Mouse (Mus musculus): Measurements from ENCODE around the gene Retsat.

Retsat gene

DNA sequence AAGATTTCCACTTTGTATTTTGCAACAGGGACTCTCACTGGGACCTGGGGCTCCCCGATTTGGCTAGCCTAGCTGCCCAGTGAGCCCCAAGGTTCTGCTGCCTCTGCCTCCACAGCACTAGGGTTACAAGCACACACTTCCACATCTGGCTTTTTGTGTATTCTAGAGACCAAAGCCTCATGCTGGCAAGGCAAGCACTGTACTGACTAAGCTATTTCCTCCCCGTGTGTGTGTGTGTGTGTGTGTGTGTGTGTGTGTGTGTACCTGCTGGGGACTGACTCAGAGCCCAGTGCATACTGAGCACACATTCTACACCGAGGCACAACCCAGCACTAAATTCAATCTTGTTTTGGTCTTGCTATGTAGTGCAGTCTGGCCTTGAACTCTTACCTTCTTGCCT, 11.6 kb upstream of the Retsat start:
- DNase-seq (ENCODE audit: inconsistent age in 2 of 2, low spot score in 1 of 2): peak; percentile 43 to 71

DNA sequence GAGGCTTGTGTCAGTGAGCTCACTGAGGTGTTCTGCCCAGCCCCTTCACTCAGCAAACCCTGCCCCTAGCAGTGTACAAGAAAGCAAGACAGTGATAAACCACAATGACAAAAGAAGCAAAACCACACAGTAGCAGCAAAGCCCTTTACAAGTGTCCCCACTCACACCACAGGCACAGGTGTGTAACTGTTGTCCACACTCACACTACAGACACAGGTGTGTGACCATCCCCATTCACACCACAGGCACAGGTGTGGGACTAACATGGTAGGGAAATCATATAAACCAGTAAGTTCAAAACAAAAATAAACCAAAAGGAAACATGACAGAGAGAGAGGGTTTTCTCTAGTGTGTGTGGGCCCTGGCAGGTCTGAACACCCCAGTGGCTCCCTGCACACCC, 10.0 kb upstream of the Retsat start:
- DNase-seq (ENCODE audit: inconsistent age in 2 of 2, low spot score in 1 of 2): no peak

DNA sequence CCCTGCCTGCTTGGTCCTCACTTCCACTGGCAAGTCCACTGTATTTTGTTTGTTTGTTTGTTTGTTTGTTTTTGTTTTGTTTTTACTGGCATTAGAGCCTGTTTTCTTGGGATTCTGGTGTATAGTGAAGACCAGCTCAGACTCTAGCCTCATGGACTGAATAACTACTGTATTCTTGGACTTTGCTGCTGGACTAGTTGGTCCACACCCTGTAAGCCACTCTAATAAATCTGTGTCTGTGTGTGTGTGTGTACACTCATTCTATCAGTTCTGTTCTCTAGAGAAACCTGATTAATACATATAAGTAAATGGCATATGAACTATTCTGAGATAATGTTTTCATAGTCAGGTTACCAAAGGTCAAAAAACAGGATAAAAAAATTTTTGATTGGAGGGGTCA, 8.2 kb upstream of the Retsat start:
- no peak for DNase-seq (ENCODE audit: inconsistent age in 2 of 2, low spot score in 1 of 2)

DNA sequence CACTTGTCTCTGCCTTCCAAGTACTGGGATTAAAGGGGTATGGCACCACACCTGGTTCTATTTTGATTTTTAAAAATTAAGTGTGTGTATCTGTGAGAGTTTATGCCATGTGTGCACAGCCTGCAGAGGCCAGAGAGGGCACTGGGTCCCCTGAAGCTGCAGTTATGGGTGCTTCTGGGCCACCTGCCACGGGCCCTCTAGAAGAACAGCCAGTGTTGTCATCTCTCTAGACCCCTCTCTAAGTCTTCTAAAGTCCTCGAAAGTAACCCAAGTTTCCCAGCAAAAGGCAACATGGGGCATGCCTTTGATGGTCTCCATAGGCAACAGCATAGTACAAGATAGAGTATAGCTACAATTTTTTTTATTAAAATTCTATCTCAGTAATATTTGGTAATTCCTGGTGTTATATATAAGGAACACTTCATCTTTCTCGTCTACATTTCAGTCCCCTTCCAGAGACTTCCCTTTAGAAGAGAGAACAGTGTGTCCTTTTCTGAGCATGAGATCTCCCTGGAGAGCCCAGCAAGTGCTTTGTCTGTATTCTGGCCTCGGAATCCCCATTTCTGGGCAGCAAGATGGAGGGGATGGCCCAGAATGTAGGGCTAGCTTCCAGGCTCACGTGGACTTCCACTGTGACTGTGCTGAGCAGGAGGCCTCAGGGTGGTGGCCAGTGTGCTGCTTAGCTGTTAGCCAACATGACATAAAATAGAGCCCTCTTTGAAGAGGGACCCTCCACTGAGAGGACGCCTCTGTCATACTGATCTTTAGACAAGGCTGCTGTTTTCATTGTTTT, 5.1 kb upstream of the Retsat start:
- DNase-seq (ENCODE audit: inconsistent age in 2 of 2, low spot score in 1 of 2): no peak

DNA sequence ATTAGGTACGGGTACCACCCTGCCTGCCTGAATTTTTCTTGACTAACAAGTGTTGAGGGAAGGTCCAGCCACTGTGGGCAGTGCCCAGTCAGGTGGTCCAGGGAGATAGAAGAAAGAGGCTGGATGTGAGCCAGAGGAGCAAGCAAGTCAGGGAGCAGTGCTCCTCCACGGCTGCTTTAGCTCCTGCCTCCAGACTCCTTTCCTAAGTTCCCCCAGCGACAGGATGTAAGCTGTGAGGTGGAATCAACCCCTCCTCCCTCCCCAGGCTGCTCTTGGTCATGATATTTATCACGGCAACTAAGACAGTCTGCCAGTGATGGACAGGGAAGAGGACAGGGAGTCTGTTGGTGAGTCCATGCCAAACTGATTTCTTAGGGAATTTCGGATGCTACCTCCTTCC, 4.4 kb upstream of the Retsat start:
- DNase-seq (ENCODE audit: inconsistent age in 2 of 2, low spot score in 1 of 2): no peak

DNA sequence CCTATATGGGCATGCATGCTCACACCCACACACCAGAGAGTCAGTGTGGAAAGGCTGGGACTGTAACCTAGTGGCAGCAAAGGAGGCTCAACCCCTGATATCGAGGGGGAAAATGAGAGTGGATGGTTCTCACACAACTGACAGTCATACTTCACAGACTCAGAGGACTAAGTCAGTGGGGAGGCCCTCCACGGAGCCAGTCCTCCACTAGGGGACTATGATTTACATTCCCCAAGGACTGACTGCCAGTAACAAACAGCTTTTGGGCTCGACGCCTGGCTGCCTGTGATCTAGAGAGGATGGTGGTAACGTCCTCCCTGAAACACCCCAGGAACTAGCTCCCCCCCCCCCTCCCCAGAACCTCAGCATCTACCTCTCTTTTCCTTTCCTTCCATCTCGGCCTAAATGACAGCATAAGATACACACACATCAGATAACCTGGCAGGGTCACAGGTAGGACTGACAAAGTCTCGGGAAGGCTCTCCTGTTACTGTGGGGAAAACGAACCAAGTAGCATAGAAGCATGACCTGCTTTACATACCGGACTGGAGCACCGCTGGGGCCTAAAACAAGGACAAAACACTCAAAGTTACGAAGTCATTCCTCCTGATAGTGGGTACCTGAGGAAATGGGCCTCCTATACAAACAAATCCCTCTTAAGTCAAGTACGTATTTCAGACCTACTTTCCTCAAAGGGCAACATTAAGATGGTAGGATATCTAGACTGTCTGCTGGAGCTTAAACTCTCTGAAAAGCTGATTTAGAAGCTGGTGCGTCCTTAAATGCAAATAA, 996 bp upstream of the Retsat start:
- DNase-seq (ENCODE audit: inconsistent age in 2 of 2, low spot score in 1 of 2): peak in 1 of 2 experiments; percentile 69

DNA sequence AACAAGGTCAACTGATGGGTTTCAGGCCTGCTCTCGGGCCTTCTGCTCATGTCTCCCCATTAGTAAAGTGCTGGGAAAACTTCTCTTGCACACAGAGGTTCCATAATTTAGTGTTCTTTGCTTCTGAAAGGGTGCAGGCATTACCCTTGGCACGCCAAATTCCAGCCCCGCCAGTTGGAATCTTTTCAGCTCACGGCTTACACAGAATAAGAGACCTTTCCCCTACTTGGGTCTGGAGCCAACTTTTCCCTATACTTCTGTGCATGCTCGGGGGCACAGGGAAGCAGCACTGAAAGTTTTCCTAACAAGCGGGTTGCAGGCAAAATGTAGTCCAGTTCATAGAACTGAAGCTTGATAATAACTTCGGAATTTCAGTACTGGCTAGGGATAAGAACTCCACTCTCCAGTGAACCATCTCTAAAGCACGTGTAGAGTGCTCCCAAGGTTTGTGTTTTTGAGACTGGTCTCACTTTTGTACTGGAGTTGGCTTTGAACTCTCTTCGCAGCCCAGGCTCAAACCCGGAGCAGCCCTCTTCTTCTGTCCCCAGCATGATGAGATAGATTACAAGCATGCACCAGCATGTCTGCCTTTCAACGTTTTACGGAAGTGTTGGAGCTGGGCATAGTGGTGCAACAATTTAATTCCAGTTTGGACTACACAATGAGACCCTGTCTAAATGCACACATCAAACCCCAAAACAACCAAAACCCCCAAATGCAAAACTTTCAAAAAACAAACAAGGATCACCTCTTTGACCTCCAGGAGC, 699 bp downstream of the Retsat start:
- no peak for DNase-seq (ENCODE audit: inconsistent age in 2 of 2, low spot score in 1 of 2)

DNA sequence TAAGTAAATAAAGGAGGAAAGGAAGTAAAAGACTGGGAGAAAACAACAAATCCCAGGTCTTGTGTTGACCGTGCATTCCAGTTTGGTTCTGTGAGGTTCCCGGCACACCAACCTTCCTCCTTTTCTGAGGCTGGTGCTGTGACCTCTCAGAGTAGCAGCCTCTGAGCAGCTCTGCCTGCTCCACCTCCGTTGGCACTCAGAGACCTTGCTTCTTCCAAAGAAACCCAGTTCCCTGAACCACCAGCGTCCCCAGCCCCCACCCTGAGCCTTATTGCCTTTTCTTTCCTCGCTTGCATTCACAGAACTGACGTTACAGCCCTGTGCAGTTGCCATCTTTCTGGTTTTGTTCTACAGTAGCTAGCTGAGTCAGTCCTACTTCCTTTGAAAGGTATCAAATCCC, 1.9 kb downstream of the Retsat start:
- DNase-seq (ENCODE audit: inconsistent age in 2 of 2, low spot score in 1 of 2): peak in 1 of 2 experiments; percentile 76

DNA sequence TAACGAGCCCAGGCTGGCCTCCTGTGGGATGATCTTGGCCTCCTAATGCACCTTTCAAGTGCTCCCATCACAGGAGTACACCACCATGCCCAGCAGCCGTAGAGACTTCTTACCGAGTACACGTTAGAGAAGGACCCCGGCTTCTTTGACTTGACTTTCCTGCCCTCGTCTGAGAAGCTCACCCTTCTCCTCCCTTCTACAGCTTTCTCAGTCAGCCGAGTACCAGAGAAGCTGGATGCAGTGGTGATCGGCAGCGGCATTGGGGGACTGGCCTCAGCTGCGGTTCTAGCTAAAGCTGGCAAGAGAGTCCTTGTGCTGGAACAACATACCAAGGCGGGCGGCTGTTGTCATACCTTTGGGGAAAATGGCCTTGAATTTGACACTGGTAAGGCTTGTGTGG, 2.5 kb downstream of the Retsat start:
- DNase-seq (ENCODE audit: inconsistent age in 2 of 2, low spot score in 1 of 2): peak; percentile 51 to 69

DNA sequence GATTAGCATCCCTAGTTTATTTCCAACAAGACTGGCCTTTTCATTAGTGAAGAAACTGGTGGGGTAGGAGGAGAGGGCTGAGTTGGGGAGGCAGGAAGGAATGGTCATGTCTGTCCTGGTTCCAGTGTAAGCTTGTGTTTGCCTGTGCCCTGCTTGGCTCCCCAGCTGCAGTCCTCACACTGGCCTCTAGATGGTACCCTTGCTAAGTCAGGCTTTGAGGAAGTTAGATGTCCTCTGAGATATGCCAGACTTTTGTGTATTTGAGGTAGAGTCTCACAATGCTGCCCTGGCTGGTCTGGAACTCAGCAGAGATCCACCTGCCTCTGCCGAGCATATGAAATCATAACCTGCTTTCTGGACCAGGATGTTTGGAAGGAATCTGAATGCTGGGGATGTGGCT, 3.5 kb downstream of the Retsat start:
- peak; percentile 85 to 96 for DNase-seq (ENCODE audit: inconsistent age in 2 of 2, low spot score in 1 of 2)

DNA sequence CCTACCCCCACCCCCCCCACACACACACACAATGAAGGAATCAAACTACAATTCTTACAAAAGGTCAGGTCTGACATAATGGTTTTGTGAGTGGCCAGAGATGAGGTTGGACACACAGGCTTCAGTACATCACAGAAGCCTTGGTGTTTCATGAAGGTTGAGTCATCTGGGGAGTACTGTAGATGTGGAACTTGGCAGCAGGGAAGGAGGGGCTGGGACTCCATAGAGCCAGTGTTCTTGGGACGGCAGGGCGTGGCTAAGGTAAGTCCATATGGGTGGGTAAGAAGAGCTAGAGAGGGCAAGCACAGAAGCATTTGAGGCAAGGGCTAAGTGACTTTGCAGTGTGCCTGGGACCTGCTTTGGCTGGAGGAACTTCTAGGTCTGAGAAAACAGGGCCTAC, 5.8 kb downstream of the Retsat start:
- peak; percentile 59 to 64 for DNase-seq (ENCODE audit: inconsistent age in 2 of 2, low spot score in 1 of 2)

DNA sequence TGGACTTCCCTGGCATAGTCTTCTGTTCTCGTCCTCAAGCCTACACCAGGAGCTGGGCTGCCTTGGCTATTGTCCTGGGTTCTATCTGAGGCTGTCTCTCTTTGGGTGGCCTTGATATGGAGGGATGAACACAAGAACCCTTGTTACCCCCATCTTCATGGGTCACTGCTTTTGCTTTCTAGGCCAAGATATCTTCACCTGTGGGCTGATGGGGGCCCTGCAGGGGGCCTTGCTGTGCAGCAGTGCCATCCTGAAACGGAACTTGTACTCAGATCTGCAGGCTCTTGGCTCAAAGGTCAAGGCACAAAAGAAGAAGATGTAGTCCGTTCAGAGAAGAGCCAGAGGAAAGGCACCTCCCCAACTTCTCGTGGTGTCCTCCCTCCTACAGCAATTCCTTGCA, 8.8 kb downstream of the Retsat start:
- peak in 1 of 2 experiments; percentile 28 for DNase-seq (ENCODE audit: inconsistent age in 2 of 2, low spot score in 1 of 2)

DNA sequence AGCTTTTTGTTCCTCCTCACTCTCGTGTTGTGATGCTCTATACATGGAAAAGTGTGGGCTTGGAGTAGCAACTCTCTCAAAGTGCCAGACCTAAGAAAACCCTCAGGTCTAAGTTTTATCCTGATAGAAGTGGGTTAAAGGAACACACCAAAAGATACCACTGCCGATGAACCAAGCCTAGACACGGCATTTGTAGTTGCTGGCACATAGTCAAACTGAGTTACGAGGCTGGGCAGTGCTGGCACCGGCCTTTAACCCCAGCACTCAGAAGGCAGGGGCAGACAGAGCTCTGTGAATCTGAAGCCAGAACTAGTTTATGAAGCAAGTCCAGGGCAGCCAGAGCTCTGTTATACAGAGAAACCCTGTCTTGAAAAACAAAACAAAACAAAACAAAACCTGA, 9.4 kb downstream of the Retsat start:
- DNase-seq (ENCODE audit: inconsistent age in 2 of 2, low spot score in 1 of 2): peak in 1 of 2 experiments; percentile 58

DNA sequence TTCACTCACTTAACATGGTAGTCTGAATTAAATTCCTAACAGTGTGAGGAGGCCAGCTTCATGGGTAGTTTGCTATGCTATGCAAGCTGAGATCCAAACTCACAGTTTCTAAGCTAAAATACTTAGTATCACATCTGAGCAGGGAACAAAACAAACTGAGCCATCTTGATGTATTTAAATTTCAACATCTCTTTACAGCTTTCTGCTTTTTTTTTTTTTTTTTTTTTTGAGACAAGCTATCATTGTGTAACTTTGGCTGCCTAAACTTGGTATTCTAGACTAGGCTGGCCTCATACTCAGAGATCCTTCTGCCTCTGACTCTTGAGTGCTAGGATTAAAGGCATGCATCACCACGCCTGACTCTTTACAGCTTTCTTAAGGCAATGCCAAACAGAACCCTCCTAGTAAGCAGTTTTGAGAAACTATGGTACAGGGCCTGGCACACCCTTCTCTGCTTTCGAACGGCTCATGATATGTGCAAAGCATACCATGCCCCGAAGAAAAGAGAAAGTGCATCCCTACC, 10.4 kb downstream of the Retsat start:
- DNase-seq (ENCODE audit: inconsistent age in 2 of 2, low spot score in 1 of 2): no peak

DNA sequence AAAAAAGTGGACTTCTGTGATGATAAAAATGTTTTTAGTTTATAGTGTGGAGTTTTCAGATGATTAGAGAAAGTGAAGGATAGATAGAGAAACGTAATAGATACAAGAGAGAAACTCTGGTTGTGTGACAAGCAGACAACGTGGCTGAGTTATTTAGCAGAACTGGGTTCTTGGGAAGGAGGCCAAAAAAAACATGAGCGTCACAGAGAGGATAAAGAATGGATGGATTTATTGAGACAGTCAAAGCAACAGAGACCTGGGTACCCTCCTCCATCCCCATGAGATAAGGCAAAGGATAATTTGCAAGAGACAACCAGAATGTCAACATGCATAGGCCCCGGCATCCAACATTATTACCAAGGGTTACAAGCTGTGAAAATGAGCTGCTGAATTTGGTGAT, 12.0 kb downstream of the Retsat start:
- peak in 1 of 2 experiments; percentile 83 for DNase-seq (ENCODE audit: inconsistent age in 2 of 2, low spot score in 1 of 2)

DNA sequence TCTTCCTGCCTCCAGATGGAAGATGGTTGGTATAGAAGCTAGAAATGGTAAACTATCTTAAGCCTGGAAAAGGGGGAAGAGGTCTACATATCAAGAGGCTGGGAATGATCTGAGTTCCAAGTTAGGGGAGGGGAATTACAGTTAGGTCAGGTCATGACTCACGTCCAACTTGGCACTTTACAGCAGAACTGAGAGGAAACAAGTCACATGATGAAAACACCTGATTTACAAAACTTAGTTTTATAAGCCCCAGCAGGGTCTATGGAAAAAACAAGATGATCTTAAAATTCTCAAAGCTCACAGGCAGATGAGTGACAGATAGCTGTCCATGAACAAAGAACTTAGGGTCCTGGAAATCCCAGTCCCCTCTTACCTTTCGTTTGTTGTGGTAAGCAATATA, 16.9 kb downstream of the Retsat start:
- peak in 1 of 2 experiments; percentile 65 for DNase-seq (ENCODE audit: inconsistent age in 2 of 2, low spot score in 1 of 2)

DNA sequence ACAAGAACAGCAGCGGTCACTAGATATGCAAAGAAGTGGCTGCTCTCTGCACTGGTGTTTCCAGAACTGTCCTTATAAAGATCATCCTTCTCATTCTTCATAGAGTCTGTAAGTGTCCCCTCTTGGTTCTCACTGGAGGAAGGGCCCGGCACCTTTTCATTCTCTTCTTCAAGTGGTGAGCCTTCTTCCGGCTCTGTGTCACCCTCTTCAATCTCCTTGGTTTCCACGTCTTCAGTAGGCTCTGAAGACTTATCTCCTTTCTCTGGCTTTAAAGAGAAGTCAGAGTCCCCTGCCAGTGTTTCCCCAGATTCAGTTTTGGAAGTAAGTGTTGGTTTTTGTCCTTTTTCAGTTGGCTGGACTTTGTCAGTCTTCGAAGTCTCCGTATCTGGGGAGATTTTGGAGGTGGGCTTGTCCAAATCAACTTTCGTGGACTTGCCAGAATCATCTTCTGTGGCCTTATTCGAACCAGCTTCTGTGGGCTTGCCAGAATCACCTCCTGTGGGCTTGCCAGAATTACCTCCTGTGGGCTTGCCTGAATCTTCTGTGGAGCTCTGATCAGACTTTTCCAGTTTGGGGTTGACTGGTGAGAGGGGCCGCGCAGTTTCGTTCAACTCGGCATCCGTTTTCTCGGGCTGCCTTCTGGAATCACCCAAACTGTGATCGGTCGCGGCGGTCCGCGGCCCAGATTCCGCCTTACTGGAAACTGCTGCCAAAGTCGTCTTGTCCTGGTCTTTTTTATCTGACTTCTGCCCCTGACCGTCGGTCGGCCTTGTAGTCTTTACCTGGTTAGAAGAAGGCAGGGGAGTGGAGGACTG, 17.5 kb downstream of the Retsat start:
- peak in 1 of 2 experiments; percentile 68 for DNase-seq (ENCODE audit: inconsistent age in 2 of 2, low spot score in 1 of 2)

DNA sequence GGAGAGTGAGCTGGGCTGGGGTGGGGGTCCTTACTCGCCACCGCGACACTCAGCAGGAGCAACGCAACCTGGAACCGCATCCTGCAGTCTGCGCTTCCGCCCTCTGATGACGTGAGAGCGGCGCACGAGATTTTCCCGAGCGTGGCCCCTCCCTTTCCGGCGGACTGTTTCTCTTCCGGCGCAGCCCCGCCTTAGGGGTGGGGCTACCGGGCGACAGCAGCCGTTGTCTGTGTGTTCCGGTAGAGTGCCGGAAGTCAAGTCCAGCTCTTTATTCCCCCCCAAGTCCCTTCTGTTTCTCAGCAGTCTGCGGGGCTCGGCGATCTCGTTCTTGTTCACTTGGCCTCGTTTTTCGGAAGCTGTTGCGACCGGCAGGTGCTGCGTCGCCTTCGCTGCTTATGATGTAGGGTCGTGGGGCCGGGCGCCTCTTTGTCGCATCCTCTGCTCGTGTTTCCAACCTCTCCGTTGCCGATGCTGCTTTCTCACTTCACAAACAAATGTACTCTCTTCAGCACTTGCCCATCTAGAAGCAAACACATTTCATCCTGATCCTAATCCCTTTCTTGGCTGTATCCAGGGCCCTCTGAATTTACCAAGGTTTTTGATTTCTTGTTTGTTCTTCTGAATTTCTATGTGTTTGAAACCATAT, 18.5 kb downstream of the Retsat start, which contains the start of gene Tgoln1:
Gene Tgoln1 (minus strand): TSS at position 358 of the 646 bp plus-strand sequence.
- DNase-seq (ENCODE audit: inconsistent age in 2 of 2, low spot score in 1 of 2): peak; percentile 95 to 97

DNA sequence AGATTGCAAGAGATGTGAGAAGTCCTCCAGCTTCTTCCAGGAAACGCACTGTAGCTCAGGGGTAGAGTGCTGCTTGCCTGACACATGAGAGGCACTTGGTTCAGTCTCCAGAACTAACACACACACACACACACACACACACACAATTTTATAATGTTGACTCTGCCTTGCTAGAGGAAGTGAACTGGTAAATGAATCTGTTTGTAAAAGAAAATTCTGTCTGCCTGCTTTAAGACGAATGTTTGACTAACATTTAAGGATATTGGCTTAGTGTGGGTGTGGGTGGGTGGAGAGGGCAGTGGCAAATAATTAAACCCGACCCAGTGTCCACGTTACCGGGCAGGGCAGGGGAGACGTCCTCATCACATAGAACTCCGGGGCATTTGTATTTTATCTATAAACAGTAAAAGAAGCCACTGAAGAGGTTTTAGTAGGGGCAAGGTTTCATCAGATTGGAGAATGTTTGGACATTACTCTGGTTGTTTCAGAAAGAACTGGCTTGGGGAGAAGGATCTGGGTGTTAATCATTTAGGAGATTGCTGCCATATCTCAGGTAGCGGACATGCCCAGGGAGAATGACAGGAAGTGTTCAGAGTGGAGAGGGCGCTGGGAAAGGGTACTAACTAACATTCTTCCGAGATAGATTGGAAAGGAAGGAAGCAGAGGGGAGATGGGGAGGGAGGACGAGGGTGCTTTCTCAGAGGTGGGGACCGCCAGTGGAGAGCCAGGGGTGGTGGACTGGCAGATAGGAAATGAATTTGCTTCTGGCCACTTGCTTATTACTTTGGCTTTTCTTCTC, 21.7 kb downstream of the Retsat start:
- peak in 1 of 2 experiments; percentile 23 for DNase-seq (ENCODE audit: inconsistent age in 2 of 2, low spot score in 1 of 2)

Measured in adrenal gland, adult (tissue).